Mouse (Mus musculus) gastrocnemius, adult 8-10 months (tissue): Measurements from ENCODE around the gene Psmc5. TPM values are rescaled to one million over a fixed set of nuclear protein-coding genes. Genes with fewer than 3 reads are reported as not detected.
"Not testable (repeated sequence)": the region's sequence is repeated elsewhere in the genome, so short reads cannot be mapped to it uniquely, and the experiment has no call there.

ENCODE experiments used
- DNase-seq, 2 experiments: peaks; one replicate each; pipeline ENCODE4 v3.0.0; 2022; ENCODE audit warnings: low spot score in 2 of 2
- total RNA-seq, 4 experiments: library from RNA; stranded (reverse); gene quantifications; 2 replicates each; pipeline ENCODE4 v1.2.4; 2022

Gene Psmc5
- 100 to 1,000 TPM; 125 to 150 (median 137) TPM for total RNA-seq

DNA sequence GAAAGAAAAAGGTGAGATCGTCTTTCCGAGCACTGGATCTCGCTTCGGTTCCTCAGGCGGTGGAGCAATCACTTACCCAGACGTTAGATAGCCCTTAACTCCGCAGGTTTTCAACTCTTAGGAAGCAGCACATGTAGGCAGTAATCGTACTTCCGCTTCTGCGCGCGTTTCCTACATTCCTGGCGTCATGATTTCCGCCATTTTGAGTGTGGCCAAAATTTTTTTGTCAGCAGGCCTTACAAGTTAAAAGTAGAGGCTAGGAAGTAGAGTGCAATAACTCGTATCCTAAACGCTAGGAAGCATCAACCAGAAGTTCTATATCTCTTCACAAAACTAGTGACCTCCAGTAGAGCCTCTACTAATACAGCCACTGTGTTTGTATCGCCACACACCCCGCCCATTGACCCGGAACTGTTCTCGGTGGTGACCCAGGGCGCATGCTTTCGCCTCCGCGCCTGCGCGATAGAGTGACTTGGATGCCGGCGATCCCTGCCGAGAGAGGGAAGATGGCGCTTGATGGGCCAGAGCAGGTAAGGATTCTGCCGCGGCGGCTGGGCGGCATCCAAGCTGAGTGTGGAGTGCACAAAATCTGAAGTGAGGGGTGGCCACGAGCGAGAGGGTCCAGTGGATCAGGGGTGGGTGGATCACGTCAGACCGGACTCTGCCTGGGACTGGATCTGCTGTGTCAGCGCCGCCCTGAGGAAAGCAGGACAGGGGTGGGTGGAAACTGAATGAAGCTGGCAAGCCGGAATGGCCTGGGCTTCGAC lies at the start of gene Psmc5, which contains the start of gene Ftsj3:
Gene Psmc5 (plus strand): TSS at position 470 of the 767 bp plus-strand sequence.
Gene Ftsj3 (minus strand): TSS at position 395 of the 767 bp plus-strand sequence.
- peak; percentile 96 to 97 for DNase-seq

DNA sequence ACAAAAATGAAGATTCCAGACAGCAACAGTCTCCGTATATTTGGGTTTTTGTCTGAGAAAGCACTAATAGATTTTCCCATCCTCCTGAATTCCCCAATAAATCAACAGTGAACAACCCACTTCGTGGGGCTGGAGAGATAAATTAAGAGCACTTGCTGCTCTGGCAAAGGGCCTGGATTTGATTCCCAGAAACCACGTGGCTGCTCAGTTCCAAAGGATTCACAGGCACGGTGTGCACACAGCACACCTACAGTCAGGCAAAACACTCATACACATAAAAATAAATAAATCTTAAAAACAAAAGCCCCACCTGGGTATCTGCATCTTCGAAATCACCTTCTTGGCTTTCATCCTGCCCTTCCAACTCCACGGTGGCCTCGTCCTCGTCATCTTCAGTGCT lies 43.2 kb upstream of the Psmc5 start:
- no peak for DNase-seq

DNA sequence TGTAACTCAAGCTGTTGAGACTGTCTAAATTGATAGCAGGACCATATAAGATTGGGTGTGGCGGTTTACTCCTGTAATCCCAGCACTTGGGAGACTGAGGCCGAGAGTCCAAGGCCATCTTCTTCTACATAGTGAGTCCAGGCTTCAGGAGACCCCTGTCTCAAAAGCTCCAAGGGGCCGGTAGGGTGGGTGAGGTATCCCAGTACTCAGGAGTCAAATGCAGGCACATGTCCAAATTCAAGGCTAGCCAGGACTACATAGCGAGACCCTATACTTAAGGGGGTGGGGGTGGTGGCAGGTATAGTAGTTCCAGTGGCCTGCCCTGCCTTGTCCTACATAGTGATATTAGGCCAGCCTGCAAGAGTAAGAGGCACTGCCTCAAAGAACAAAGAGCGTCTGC lies 41.1 kb upstream of the Psmc5 start:
- no peak for DNase-seq

DNA sequence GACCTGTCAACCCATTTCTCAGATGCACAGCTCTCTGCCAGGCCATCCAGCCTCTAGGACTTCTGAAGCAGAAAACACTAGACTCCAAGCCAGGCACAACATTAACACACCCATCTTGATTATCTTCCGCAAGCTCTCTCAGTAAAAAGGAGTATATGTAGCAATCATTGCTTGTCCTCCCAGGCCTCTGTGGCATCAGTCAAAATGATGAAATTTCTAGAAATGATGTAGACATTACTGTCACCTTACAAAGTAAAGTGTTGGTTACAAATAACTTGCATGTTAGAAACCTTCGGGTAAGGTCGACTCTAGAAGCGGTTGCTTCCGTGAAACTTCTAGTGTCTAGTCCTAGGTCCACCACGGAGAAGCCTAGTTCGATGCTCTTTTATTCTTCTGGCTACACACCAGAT lies 40.5 kb upstream of the Psmc5 start:
- DNase-seq, result no peak

DNA sequence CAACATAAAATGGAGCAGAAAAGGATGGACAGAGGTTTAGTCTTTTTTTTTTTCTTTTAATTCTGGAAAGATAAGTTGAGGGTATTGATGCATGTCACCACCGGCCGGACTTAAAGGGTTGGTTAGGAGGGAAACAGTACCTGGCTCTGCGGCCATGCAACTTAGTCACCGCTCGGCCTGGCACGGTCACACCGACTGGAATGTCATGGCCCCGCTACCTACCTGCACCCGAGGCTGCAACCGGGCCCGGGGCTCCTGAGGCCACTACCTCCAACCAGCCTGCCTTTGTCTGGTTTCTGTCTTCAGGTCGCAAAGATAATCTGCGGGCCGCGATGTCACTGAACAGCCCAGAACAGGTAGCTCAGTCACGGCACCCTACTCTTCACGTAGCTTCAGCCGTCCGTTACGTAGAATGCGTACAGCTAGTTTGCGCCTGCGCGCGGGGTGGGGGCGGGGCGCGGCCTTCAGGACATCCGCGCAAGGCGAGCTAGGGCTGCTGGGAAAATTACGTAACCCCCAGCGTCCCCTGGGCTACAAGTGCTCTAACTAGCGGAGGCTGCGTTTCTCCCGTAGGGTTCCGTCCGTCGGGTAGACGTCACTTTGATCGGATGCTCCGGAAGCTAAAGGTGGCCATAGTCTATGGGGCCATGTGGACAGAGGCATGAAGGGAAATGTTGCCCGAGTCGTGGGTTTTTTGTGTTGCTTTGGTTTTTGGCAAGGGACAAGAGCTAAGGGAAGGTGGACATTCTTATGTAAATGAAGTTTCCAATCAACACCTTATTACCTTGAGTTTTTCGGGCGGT lies 39.8 kb upstream of the Psmc5 start, which contains the start of gene Ccdc47:
Gene Ccdc47 (minus strand): TSS at position 418 of the 803 bp plus-strand sequence.
- DNase-seq, result peak; percentile 90 to 95

DNA sequence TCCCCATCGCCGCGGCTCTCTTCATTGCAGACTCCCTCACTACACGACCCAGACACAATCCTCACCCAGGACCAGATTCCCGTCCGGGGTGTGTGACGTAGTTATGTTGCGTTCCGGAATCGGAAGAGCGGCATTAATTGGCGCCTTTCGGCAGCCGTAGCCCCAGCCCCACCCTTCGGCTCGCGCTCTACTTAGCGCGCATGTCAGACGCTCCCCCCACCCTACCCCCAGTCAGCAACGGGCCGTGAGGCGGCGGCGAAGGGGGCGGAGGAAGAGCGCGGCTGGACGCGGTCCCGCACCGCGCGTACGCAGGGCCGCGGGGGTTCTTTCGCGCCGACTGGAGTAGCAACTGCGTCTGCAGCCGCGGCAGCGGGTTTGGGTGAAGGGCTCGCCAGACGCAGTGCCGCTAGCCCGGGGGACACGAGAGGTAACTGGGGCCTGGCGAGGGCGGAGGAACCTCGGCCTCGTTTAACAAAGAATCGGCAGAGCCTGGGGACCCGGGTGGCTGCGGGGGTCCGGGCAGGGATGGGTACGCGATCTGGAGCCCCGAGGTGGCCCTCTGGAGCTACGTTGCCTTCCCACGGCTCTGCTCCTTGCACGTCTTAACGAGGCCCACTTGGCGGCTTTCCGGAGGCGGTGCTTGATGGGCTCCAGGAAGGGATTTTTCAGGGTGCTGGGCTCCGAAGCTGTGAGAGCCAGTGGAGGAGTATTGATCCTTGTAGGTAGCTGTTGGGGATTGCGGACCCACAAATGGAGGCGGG lies 39.0 kb upstream of the Psmc5 start, which contains the start of gene Ddx42:
Gene Ddx42 (plus strand): TSS at position 197 of the 761 bp plus-strand sequence.
- DNase-seq, result peak; percentile 85 to 88

DNA sequence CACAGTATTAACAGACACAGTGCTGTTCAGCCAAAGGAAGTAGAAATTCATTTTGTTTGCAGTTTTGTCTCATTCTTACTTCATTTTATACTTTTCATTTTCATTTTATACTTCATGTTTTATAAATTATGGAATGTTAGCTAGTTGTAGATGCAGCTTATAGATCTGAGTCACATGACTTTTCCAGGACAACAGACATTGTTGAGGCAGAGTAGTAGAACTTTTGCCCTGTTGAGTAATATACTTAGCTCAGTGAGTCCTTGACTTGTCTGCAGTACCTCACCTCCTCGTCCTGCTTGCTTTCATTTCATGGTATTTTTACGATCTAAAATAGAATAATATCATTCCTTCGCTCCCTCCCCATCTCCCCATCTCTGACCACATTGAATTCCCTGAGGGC lies 35.4 kb upstream of the Psmc5 start:
- DNase-seq, result no peak

DNA sequence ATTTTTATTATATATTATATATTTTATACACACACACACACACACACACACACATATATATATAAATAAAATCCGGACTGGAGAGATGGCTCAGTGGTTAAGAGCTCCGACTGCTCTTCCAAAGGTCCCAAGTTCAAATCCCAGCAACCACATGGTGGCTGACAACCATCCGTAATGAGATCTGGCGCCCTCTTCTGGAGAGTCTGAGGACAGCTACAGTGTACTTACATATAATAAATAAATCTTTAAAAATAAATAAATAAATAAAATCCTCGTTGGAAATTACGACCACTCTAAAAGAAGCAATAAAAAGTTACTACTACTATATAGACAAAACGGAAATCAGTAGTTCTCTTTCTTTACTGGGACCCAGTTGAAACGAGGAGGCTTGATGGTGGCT lies 22.0 kb upstream of the Psmc5 start:
- not testable (repeated sequence) for DNase-seq

DNA sequence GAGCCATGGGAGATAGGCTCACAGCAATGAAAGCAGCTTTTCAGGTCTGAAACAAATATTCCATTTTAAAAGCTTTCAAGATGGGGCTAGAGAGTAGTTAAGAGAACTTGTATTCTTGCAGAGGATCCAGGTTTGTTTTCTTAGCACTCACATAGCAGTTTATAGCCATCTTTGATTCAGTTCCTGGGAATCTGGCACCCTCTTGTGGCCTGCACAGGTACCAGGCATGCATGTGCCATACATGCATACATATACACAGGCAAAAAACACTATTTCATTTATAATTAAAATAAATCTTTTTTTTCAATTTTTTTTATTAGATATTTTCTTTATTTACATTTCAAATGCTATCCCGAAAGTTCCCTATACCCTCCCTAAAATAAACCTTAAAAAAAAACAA lies 9.1 kb upstream of the Psmc5 start:
- DNase-seq, result no peak

DNA sequence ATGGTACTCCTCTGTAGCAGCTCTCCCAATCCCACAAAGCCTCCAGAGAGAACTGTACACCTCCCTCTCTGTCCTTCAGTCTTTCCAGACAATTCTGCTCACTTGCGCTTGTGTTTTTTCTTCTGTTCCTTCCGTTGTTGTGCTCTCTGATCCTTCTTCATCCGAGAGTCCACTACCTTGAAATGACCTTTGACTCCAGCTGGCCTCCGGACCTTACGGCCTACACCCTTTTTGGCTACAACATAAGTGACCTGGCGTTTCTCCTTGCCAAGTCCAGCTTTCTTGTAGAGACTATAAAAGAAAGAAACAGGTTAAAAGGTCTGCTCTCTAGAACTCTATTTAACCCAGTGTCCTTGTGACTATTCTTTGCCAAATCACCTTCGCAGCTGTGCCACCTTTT lies 6.6 kb upstream of the Psmc5 start:
- no peak for DNase-seq

DNA sequence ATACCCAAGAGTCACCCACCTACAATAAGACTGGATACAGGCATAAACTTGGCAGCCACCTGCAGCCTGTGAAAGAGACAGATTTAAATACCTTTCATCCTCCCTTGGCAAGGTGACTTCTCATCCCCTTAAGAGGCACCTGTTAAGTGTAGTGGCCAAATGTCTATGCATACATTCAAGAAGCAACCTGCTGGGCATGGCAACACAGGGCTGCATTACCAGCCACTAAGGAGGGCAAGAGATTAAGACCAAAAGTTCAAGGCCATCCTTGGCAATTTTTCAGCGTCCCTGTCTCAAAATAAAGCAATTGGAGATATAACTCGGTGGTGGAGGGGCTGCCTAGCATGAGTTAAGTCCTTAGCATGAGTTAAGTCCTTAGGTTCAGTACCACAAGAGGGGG lies 1.2 kb upstream of the Psmc5 start:
- no peak for DNase-seq

DNA sequence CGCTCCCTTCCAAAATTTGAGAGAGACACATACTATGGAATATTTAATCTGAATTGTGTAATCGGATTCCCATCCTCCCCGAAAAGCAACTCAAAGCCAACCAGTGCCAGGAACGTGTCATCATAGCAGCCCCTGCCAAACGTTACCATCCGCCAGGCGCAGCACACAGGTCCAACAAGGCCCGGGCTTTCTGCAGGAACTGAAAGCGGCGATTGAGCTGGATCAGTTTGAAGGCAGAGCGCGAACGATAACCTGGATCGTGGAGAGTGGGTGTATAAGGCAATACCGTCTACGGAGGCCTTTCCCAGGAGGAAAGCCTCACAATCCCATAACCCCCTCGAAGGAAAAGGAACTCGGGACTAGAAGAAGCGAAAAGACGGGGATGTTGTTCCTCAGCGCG lies 780 bp upstream of the Psmc5 start:
- DNase-seq, result no peak

DNA sequence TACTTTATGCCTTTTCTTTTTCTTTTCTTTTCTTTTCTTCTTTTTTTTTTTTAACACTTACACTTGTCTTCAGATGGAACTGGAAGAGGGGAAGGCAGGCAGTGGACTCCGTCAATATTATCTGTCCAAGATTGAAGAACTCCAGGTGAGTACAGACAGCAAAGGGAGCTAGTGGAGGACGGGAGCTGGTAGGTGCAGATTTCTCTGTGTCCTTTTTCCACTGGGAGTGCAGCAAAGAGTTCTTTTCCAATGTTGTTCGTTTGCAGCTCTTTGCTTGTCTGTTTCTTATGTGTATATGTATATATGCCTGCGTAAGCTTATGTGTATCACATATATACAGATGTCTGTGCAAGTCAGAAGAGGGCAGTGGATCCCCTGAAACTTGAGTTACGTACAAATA lies 821 bp downstream of the Psmc5 start:
- no peak for DNase-seq

DNA sequence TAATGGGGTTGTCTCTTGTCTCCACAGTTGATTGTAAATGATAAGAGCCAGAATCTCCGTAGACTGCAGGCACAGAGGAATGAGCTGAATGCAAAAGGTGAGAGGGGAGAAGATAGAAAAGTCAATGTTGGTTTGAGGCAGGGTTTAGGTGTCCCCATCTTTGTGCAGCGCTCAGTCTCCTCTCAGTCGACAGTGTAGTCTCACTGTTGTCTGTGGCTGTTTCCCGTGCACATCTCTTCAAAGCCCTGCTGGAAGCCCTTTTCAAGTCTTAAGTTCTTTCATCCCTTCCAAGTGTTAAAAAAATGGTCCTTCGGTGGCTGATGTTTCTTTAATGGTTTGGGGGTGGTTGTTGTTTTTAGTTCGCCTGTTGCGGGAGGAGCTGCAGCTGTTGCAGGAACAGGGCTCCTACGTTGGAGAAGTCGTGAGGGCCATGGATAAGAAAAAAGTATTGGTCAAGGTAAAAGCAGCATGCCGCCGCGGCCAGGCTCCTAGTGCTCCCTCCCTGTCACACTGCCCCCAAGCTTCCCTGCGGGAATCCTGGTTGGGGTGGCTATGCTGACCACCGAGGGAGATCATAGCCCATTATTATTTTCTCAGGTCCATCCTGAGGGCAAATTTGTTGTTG lies 5.0 kb downstream of the Psmc5 start:
- DNase-seq, result no peak

DNA sequence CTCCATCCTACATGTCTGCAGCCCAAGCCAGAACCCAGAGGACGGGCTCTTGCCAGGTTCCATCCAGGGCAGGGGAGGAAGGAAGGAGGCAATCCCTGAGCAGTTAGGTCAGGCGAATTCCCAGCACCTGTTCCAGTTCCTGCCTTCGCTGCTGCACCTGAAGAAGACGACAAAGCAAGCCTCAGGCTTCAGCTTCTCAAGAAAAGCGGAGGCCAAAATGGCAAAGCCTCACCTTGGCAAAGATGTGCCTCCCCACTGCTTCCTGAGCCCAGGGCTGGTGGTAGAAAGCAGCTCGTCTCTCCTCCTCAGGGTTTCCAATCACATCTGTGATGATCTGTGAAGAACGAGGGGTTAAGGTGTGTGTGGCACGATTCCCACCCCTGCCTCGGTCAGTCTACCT lies 8.0 kb downstream of the Psmc5 start:
- no peak for DNase-seq

DNA sequence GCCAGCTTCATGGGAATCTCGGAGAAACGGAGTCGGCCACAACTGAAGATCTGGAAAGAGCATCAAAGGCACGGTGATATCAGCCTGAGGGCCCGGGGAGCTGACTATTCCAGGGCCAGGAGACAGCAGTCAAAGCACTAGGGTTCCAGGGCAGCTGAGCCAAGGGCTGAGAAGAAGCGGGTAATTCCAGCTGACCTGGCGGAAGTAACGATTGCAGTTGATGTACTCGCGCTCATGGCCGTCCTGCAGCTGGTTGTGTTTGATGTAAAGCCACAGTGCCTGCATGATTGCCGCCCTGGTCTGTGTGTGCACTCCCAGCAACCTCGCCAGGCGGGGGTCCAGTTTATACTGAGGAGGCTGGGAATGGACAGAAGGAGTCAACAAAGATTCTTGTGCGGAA lies 9.0 kb downstream of the Psmc5 start:
- no peak for DNase-seq

DNA sequence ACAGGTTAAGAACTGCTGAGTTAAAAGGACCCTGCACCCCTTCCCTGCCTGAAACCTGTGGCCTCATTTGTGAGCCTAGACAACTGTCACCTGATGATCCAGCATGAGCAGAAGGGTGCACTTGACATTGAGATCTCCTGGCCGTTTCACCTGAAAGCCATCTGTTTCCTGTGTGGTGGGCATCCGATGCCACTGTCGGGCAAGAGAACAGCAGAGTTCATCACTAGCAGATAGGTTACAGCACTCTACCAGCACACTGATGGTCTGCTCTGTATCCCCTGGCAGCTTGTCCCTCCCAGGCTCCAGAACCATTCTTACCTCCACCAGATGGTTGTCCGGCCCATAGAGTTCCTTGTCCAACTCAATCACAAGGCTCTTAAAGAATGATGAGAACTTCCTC lies 9.6 kb downstream of the Psmc5 start:
- no peak for DNase-seq

DNA sequence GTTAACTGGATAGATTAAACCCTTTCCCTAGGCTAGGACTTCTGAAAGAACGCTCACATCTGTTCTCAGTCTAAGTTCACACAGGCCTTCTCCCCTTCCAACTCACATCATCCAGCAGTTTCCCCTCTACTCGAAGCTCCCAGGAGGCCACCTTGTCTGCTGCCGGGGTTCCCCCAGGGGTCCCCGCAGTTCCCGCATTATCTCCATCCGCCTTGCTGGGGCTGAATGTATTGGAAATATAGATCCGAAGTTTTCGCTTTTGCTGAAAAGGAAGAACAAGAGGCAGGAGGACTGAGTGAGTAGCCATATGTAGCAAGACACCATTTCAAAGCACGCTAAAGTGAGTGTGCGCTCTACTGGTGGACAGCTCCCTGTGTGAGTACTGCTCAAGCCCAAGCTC lies 10.5 kb downstream of the Psmc5 start:
- DNase-seq, result no peak

DNA sequence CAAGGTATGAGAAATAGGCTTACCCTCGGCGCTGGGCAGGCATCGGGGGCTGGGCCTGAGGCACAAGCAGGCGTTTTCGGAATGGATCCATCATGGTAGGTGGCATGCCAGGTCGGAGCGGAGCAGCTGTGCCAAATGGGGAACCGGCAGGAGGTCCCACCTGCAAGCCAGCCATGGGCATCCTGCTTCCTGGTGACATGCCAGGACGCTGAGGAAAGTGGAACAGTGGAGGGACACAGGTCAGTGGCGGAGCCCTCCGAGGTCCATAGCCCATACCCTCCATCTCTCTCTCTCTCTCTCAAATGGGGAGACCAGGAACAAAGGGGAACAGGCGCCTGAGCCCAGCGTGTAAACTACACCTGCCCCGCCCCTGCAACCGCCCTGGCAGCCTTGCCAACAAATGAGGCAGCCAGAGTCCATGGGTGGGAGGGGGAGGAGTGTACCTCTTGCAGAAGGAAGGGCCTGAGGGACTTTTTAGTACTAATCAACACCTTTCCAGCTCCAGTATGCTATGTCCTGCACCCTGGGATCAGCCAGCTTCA lies 11.4 kb downstream of the Psmc5 start:
- no peak for DNase-seq

DNA sequence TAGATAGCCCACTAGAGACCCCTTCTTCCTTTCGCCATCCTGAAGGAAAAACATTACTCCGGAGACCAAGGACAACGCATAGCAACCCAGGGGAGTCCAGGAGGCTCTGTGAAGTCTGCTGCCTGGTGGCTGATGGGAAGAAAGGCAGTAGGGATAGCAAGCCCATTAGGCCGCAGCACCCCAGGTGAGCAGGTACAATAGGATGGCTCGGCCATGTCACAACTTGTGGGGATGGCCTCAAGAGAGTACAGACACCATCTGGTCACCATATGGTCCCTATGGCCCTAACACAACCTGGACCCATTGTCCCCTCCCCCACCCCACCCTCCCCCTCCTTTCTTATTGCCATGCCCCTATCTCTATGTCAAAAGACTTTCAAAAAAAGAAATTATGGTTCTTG lies 11.9 kb downstream of the Psmc5 start:
- DNase-seq, result no peak
